Mouse (Mus musculus) neural tube, embryonic 14.5 days (tissue): ENCODE measurements around the gene Arhgef10l. TPM values are rescaled to one million over a fixed set of nuclear protein-coding genes. Genes with fewer than 3 reads are reported as not detected.

ENCODE experiments used
- ATAC-seq: fragments of 200-750 bp; cut with Nextera tagmentation; 2 replicates; pipeline ENCODE4 v1.8.0; 2017; ENCODE audit warnings: low read depth, mild to moderate bottlenecking, moderate TSS enrichment, moderate library complexity
- H3K27ac ChIP-seq: fragments of 300-500 bp; sonication (generic); 2 replicates; pipeline ENCODE4 v1.5.1; 2014; ENCODE audit warnings: low read depth, mild to moderate bottlenecking, control low read depth, low read length, moderate library complexity, mixed read lengths
- H3K27me3 ChIP-seq: fragments of 300-500 bp; sonication (generic); 2 replicates; pipeline ENCODE4 v1.6.1; 2014; ENCODE audit warnings: low read length; ENCODE audit not compliant: control insufficient read depth, insufficient read depth
- H3K36me3 ChIP-seq: fragments of 300-500 bp; sonication (generic); 2 replicates; pipeline ENCODE4 v1.6.1; 2014; ENCODE audit warnings: low read length, mixed read lengths; ENCODE audit not compliant: control insufficient read depth, insufficient read depth
- H3K4me1 ChIP-seq: fragments of 300-500 bp; sonication (generic); 2 replicates; pipeline ENCODE4 v1.6.1; 2014; ENCODE audit warnings: low read length; ENCODE audit not compliant: control insufficient read depth, insufficient read depth
- H3K4me2 ChIP-seq: fragments of 300-500 bp; sonication (generic); 2 replicates; pipeline ENCODE4 v1.6.1; 2014; ENCODE audit warnings: mild to moderate bottlenecking, low read depth, low read length, control low read depth
- H3K4me3 ChIP-seq: fragments of 300-500 bp; sonication (generic); 2 replicates; pipeline ENCODE4 v1.5.1; 2014; ENCODE audit warnings: low read depth, low read length, control low read depth, mixed read lengths
- H3K9ac ChIP-seq: fragments of 300-500 bp; sonication (generic); replicated peaks from 2 replicates; pipeline ENCODE4 v1.6.1; 2014; ENCODE audit warnings: low read depth, mild to moderate bottlenecking, control low read depth, low read length, mixed read lengths
- H3K9me3 ChIP-seq: fragments of 300-500 bp; sonication (generic); 2 replicates; pipeline ENCODE4 v1.6.1; 2016; ENCODE audit warnings: low read length; ENCODE audit not compliant: control insufficient read depth
- WGBS: fragments of 180-500 bp; shearing (Covaris S2); extraction: QIAGEN DNeasy Blood & Tissue Kit; methylation state at CpG from one replicate; pipeline ENCODE4 v1.1.7; 2014; 5-methylcytosine and 5-hydroxymethylcytosine counted together
- polyA plus RNA-seq: library from polyadenylated mRNA; unstranded; fragments of >200 nt; fragmentation: Nextera tagmentation; extraction: Ambion mirVana; gene quantifications from 2 replicates; pipeline ENCODE4 v1.2.1, GENCODE M21; 2014

Arhgef10l gene
- polyA plus RNA-seq, 1 experiment from 2014 or later, result 18.8 TPM

- no peak overlapping the region for H3K4me3 ChIP-seq
- H3K27me3 ChIP-seq, result no peaks in the 10 kb centered on the region
- H3K9ac ChIP-seq, result no peak overlapping the region
- H3K4me1 ChIP-seq, result peaks cover 13% of the 10 kb centered on the region
- no peak overlapping the region for H3K4me2 ChIP-seq
- ATAC-seq, result no peak
- no peaks in the 10 kb centered on the region for H3K9me3 ChIP-seq
- H3K27ac ChIP-seq, result no peak overlapping the region
- 52% methylated on average over 14 of the region's 14 CpGs for WGBS
- H3K36me3 ChIP-seq, result no peaks in the 10 kb centered on the region
Observed at GRCm38 (mm10) chr4:140653835-140654583, 11.8 kb downstream of the Arhgef10l start.

DNA sequence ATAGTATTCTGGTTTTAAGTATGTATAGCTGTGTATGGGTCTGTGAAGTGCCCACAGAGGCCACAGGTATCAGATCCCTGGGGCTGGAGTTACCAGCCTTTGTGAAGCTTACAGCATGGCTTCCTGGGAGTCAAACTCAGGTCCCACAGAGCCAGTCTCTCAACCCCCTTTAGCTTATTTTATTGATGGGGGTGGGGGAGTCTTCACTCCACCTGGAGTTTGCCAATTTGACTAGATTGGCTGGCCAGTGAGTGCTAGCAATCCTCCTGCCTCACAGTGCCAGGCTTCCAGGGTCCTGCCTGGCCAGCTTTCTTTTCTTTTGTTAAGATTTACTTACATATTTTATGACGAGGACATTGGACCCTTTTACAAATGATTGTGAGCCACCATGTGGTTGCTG, 16.1 kb downstream of the Arhgef10l start:
- Histone ChIP-seq H3K27me3 (no peaks in the 10 kb centered on the region), H3K27ac (peak overlapping the region; percentile 96; the same call in 1 of the 2 replicates), H3K4me2 (no peak overlapping the region), H3K4me3 (no peak overlapping the region), H3K9me3 (no peaks in the 10 kb centered on the region), H3K9ac (no peak overlapping the region), H3K4me1 (peaks cover 30% of the 10 kb centered on the region), H3K36me3 (0 out of 2 replicates have a peak, but pooled peaks cover 3% of the 10 kb centered on the region)
- ATAC-seq, result no peak
- 61% methylated on average over 1 of the region's 1 CpGs for WGBS

DNA sequence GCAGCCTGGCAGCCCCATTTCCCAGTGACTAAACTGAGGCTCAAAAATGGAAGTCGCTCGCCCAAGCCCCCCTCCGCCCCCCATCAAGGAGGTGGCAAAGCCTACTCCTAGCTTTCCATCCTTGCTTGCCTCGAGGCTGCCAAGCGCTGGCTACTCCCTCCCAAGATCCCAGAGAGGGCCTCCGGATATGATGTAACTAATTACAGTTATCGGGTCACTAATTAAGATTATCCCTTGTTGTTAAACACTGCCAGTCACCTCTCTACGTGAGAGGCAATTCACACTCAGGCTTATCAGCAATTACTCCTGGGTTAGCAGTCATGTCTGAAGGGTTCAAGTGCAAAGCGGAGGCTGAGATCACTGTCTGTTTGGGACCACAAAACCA, 16.6 kb downstream of the Arhgef10l start:
- peak overlapping the region; percentile 76 for H3K4me2 ChIP-seq
- H3K36me3 ChIP-seq, result 0 out of 2 replicates have a peak, but pooled peaks cover 3% of the 10 kb centered on the region
- peak overlapping the region; percentile 78 for H3K4me3 ChIP-seq
- peaks cover 30% of the 10 kb centered on the region for H3K4me1 ChIP-seq
- H3K27ac ChIP-seq, result peak overlapping the region; percentile 96
- no peaks in the 10 kb centered on the region for H3K27me3 ChIP-seq
- 23% methylated on average over 9 of the region's 9 CpGs for WGBS
- H3K9ac ChIP-seq, result peak overlapping the region; percentile 97
- no peak for ATAC-seq
- no peaks in the 10 kb centered on the region for H3K9me3 ChIP-seq

GRCm38 (mm10) chr4:140648443-140649206, 17.2 kb downstream of the Arhgef10l start:
- Histone ChIP-seq H3K4me2 (peak overlapping the region; percentile 76), H3K4me3 (peak overlapping the region; percentile 78), H3K36me3 (0 out of 2 replicates have a peak, but pooled peaks cover 3% of the 10 kb centered on the region), H3K9ac (peak overlapping the region; percentile 97), H3K27ac (peak overlapping the region; percentile 96), H3K9me3 (no peaks in the 10 kb centered on the region), H3K4me1 (peaks cover 30% of the 10 kb centered on the region), H3K27me3 (no peaks in the 10 kb centered on the region)
- 0% methylated on average over 15 of the region's 50 CpGs for WGBS
- ATAC-seq, result peak; percentile 62

DNA sequence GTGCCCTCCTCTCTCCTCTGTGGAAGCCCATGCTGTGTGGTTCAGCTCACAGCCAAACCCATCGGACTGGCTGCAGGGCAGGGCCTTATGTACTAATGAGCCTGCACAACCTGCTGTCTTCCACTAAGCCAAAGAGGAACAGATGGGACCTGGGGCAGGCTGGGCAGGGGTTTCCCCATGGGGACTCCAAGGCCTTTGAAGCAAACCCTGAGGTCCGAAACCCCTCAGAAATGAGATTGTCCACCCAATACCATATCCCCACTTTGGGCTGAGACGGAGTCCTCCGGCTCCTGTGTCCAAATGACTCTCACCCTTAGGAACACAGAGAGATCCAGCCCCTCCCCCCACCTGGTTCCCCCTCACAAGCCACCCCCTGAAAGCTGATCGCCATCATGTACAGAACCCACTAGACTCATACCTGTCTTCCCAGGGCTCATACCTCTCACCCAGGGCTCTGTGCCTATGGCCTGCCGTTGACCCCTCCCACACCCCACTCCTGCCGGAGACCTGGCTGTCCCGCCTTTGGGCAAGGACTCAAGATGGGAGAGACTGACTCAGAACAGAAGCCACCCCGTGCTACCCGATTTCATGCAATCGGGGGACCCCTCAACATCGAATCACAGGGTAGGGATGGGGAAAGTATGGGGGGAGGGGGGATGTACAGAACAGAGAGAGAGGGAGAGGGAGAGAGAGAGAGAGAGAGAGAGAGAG, 17.9 kb downstream of the Arhgef10l start:
- ATAC-seq, result peak; percentile 71
- Histone ChIP-seq H3K4me1 (peaks cover 30% of the 10 kb centered on the region), H3K27me3 (no peaks in the 10 kb centered on the region), H3K9ac (peak overlapping the region; percentile 97), H3K4me3 (peak overlapping the region; percentile 78), H3K36me3 (0 out of 2 replicates have a peak, but pooled peaks cover 3% of the 10 kb centered on the region), H3K9me3 (no peaks in the 10 kb centered on the region), H3K27ac (peak overlapping the region; percentile 96), H3K4me2 (peak overlapping the region; percentile 76)
- WGBS, result under 1% methylated on average over 12 of the region's 12 CpGs

GRCm38 (mm10) chr4:140645638-140646037, 20.2 kb downstream of the Arhgef10l start:
- H3K4me3 ChIP-seq, result no peak overlapping the region
- H3K4me1 ChIP-seq, result peaks cover 30% of the 10 kb centered on the region
- ATAC-seq, result no peak
- H3K36me3 ChIP-seq, result 0 out of 2 replicates have a peak, but pooled peaks cover 3% of the 10 kb centered on the region
- 90% methylated on average over 3 of the region's 3 CpGs for WGBS
- no peaks in the 10 kb centered on the region for H3K9me3 ChIP-seq
- H3K9ac ChIP-seq, result no peak overlapping the region
- no peak overlapping the region for H3K27ac ChIP-seq
- H3K4me2 ChIP-seq, result no peak overlapping the region; the same call in 1 of the 2 replicates
- H3K27me3 ChIP-seq, result no peaks in the 10 kb centered on the region

DNA sequence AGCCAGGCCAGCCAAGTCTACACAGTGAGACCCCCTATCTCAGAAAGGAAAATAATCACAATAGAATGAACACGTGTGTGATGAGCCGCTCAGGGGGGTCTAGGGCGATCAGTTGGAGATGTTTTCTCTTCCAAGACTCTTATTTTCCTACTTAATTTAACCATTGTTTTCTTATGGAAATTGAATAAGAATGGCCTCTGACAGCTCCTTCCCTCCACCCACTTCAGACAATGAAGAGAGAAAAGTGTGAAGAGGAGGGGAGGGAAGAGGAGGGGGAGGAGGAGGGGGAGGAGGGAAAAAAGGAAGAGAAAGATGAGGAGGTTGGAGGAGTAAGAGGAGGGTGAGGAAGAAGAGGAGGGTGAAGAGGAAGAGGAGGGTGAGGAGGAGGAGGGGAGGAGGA, 21.1 kb downstream of the Arhgef10l start:
- 29% methylated on average over 3 of the region's 3 CpGs for WGBS
- H3K9ac ChIP-seq, result no peak overlapping the region
- H3K27ac ChIP-seq, result no peak overlapping the region
- 0 out of 2 replicates have a peak, but pooled peaks cover 3% of the 10 kb centered on the region for H3K36me3 ChIP-seq
- no peak for ATAC-seq
- no peaks in the 10 kb centered on the region for H3K27me3 ChIP-seq
- no peak overlapping the region for H3K4me3 ChIP-seq
- no peak overlapping the region for H3K4me2 ChIP-seq
- no peaks in the 10 kb centered on the region for H3K9me3 ChIP-seq
- H3K4me1 ChIP-seq, result peaks cover 30% of the 10 kb centered on the region

DNA sequence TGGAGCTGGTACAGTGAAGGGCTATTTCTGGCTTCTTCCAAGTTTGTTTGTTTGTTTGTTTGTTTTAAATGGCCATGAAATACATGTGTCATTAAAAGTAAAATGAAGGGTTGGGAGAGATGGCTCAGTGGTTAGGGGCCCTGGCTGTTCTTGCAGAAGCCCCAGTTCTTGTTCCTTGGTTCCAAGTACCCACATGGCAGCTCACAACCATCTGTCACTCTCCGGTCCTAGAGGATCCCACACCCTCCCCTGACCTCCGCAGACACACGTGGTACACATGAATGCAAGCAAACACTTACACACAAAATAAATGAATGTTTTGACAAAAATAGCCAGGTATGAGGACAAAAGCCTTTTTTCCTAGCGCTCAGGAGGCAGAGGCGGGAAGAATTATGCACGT, 21.5 kb downstream of the Arhgef10l start:
- H3K4me1 ChIP-seq, result peaks cover 29% of the 10 kb centered on the region
- 0 out of 2 replicates have a peak, but pooled peaks cover 3% of the 10 kb centered on the region for H3K36me3 ChIP-seq
- H3K9ac ChIP-seq, result no peak overlapping the region
- 47% methylated on average over 6 of the region's 6 CpGs for WGBS
- no peaks in the 10 kb centered on the region for H3K27me3 ChIP-seq
- H3K4me3 ChIP-seq, result no peak overlapping the region
- H3K9me3 ChIP-seq, result no peaks in the 10 kb centered on the region
- no peak for ATAC-seq
- H3K27ac ChIP-seq, result no peak overlapping the region
- no peak overlapping the region for H3K4me2 ChIP-seq
